Mouse (Mus musculus): ENCODE results near the gene Rbm11.

Gene Rbm11

DNA sequence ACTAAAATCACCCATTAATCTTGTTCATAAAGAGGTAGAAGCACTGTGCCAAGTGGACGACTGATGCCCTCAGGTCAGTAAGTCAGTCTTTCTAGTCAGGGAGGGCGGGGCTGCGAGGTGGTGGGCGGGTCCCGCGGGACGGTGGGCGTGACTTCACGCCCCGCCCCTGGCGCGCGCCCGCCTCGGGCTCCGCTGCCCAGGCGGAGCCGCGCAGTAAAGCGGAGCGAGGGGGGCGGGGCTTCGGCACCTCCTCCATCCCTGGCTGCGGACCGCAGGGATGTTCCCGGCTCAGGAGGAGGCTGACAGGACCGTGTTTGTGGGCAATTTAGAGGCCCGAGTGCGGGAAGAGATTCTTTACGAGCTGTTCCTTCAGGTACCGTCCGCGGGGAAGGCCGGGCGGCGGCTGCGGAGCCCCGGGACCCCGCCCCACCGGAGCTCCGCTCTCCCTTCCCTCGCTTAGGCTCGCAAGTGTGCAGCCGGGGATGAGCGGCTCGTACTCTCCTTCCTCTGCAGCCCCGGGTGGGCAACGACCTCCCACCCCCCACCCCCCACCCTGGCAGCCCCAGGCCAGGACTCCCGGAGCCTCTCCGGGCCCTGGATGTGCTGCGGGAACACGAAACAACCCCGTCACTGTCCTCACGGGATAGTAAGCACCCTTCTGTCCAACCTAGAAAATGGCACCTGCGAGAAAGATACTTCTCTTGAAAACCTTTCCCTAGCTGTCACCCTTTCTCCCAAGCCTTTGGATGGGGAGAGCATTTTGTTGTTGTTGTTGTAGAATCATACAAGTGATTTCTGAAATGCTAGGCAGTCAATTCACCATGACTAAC is at the start of gene Rbm11:
Gene Rbm11, plus strand, starts transcription at position 174 of the 830 bp plus-strand sequence.
- in situ Hi-C loops (cut with MboI, MseI), result no loop called here

DNA sequence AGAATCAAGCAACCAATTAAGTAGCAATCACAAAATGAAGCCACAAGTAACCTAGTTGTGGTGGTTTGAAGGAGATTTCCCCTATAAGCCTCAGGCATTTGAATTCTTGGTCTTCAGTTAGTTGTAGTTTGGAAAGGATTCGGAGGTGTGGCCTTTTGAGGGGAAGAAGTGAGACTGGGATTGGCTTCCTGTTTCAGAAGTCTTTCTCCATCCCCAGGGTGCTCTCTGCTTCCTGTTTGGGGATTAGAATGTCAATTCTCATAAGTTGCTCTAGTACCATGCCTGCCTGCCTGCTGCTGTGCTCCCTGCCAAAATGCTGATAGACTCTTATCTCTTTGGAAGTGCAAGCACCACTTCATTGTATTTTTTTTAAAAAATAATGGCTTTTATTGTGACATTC is 47.3 kb upstream of the Rbm11 start:
- in situ Hi-C loops (cut with MboI, MseI), result no loop called here

DNA sequence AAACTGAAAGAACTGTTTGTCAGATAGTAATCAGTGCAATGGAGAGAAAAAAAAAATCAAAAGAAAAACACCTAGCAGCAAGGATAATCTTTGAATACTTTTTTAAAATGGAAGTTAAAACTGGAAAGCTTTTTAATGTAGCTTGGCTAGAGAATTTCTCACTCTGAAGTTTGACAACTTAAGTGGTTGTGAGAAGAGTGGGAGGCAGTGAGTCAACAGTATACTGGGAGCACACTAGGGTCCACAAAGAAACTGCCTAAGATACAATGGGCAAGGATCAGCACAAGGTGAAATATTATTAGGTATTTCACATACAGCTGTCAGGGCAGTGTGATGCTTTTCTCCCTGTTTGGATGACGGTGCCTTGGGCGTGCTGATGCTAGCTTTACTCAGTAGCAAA is 29.7 kb upstream of the Rbm11 start:
- in situ Hi-C loops (cut with MboI, MseI), result no loop called here

DNA sequence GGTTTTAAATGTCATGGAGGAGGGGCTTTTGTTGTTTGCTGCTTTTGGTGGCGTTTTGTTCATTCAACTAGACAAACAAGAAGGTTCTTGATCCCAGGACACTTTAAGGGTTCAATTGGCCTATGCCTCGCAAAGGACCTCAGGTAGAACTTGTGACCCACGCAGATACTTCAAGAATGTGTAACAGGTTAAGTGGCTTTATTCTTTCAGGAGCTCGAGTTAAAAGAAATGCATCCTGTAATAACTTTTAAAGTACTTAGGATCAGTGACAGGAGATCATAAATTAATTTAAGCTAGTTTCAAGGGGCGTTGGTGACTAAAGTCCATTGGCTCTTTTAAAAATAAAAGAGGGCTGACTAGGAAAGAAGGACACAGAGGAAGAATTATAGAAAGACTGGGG is 10.4 kb upstream of the Rbm11 start:
- in situ Hi-C loops (cut with MboI, MseI), result no loop called here

DNA sequence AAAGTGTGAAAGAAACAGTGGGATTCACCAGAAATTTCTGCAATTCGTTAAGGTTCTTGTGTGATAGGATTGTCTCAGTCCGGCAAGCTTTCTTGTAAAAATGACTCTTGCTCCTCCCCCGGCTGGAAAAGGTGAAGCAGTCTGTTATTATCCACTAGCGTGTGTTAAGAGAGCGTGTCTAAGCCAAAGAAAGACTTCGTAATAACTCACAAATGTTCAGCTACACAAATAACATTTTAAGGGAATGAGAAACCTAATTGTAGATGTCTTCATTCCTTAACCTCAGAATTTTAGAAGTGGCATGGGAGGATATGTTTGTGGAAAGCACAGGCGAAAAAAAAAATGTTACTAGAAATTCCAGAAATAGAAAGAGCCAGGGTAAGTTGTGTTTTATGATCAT is 6.7 kb upstream of the Rbm11 start, which contains the start of gene Lipi:
Gene Lipi, minus strand, starts transcription at position 101 of the 400 bp plus-strand sequence.
- in situ Hi-C loops (cut with MboI, MseI), result no loop called here

DNA sequence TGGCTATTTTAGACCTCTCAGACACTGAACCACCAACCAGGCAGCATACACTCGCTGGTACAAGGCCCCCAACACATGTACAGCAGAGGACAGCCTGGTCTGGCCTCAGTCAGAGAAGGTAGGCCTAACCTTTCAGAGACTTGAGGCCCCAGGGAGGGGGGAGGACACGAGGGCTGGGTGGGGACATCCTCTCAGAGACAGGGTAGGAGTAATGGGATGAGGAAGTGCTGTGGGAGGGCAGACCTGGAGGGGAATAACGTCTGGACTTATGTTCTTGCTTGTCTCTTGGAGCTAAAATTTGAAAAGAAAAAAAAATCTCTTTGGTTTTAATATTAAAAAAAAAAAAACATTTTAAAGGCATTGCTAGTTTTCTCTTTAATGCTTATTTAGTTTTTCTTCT is 6.2 kb upstream of the Rbm11 start:
- in situ Hi-C loops (cut with MboI, MseI), result no loop called here

DNA sequence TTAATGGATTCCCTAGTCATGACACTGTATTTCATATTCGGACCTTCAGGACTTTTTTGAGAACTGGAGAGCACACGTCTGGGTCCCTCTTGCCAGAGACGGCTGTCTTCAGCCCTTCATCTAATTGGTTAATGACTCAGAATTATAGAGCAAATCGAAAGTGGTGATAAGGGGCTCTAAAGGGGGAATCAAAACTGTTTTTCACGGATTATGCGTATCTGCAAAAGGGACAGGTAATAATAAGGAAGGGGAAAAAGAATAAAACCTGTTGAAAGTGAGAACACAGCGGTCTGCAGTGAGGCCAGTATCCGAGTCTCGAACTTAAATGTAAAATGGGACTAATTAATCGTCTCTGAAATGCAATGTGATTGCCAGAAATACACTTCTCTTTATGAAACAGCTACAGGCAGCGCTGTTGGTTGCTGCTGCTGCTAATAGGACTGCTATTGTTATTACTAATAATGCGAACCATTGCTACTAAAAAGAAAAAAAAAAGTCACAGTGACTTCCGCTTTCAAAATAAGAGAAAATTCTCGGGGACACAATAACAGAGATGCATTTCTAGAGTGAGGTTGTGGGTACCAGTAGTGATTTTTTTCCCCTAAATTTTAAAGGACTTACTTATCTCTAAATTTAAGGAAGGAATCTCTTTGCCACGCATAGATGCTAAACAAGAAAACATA is 998 bp downstream of the Rbm11 start:
- in situ Hi-C loops (cut with MboI, MseI), result no loop called here

DNA sequence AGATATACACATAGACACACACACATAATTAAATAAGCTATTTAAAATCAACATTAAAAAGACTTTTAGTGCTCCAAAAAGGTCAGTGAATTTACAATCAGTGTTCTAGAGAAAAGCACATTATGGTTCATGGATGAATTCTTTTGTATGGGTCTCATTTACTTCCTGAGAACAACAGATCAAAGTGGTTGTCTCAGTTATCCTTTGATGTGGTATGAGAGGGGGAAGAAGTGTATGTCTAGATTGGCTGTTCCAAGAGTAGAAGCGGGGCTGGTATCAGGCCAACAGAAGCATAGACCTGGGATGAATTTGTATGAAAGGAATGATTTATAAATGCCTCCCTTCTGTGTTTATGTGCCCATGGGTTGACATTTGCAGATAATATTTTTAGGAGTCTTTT is 13.8 kb downstream of the Rbm11 start:
- in situ Hi-C loops (cut with MboI, MseI), result no loop called here

DNA sequence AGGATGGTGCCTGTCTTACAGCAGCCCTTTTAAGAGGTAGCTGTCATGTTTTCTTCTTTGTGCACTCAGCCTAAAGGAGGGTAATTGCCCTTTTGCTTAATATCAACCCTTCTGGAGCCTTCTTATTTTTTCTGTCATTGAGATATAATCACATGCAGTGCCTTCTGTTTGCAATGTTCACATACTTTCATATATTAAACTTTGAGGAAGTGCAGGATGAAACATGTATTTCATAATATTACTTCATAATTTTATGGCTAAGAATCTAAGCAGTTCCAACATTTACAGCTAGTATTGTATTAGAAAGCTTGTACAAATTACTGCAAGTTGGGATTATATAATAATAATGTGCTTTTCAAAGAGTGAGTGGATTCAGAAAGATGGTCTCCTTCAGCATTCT is 19.9 kb downstream of the Rbm11 start:
- in situ Hi-C loops (cut with MboI, MseI), result no loop called here

DNA sequence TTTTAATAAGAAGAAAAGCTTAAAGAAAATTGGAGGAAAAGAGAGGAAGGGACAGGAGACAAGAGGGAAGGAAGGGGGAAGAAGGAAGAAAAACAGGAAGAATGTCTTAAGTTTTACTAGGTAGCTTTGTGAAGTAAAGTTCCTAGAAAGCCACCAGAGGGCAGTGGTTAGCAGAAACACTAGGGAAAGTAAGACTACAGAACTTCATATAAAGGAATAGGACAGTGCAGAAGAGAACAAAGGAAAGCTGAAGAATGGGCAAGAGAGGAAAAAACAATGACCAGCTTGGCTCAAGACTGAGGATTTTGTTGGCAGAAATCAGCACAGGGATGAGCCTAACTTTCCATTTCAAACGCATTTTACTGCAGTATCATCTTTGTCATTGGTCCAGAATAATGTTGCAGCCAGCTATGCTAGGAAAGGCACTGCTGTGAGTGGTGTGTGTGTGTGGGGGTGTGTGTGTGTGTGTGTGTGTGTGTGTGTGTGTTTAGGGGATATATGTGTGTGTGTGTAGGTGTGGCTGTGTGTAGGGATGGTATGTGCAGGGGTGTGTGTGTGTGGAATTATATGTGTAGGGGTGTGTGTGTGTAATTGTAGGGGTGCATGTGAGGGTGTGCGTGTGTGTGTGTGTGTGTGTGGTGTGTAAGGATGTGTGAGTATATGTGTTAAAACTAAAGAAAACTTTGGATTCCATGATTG is 25.2 kb downstream of the Rbm11 start:
- in situ Hi-C loops (cut with MboI, MseI), result no loop called here

DNA sequence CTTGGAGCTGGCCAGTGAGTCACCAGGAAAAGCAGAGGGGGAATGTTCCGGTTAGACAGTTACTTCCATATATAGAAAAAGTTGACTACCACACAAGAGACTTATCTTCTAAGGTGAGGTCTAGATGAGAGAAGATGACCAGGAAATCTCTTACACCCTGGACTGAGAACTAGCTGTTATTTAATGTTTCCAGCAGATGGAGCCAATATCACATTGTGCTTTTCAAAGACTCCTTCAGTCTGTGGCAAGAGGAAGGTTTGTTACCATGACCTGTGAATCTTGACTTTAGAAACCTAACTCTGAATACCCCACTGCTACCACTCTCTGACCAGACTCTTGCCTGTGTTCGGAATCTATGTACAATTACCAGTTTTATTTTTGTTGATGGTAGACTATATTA is 35.2 kb downstream of the Rbm11 start:
- in situ Hi-C loops (cut with MboI, MseI), result no loop called here

Measured in T-helper 1 cell (primary cell).